Mouse (Mus musculus) neural tube, embryonic 10.5 days (tissue): Measurements from ENCODE around the gene Txndc15.

ENCODE experiments used
- DNase-seq: peaks from one replicate; pipeline ENCODE4 v3.0.0-alpha.2; 2017; ENCODE audit warnings: low spot score; ENCODE audit errors: extremely low spot score

Gene Txndc15

DNA sequence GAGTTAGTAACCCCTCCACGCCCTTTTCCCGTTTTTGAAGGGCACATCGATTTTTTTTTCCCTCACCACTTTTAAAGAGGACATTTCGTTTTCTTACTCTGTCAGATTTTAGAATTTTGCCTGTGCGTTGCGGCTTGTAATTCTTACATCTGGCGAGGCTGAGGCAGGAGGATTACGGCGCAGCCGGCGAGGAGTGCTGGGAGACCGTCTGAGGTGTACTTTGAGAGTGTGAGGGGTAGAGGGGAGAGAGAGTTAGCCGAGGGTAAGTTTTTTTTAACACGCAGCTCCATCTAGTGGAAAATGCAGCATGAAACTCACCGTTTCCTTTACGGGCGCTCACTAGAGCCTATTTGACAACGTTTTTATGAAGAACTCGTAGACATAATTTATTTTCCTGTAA lies 13.4 kb downstream of the Txndc15 start:
- DNase-seq: peak; percentile 71

DNA sequence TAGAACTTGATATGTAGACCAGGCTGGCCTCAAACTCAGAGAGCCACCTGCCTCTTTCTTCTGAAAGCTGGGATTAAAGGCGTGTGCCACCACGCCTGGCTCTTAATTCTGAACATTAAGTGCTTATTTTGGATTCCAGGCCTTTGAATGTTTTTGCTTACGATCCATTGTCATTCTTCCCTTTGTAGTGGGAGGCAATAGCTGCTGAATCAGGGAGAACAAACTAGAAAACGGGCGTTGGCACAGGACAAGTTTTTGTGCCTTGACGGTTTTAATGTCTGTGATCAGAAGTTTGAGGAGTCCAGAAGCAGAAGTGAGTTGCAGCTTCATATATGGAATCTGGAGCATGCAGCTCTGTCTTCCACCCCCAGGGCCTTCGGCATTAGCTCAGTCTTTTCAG lies 16.3 kb downstream of the Txndc15 start:
- no peak for DNase-seq

DNA sequence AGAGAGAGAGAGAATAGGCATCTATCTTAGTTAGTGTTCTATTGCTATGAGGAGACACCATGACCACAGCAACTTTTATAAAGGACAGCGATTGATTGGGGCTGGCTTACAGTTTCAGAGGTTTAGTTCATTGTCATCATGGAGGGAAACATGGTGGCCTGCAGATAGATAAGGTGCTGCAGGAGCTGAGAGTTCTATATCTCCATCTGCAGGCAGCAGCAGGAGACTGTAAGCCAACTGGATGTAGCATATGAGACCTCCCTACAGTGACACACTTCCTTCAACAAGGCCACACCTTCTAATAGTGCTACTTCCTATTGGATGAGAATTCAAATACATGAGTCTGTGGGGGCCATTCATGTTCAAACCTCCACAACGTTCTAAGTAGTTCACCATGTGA lies 17.7 kb downstream of the Txndc15 start:
- no peak for DNase-seq

DNA sequence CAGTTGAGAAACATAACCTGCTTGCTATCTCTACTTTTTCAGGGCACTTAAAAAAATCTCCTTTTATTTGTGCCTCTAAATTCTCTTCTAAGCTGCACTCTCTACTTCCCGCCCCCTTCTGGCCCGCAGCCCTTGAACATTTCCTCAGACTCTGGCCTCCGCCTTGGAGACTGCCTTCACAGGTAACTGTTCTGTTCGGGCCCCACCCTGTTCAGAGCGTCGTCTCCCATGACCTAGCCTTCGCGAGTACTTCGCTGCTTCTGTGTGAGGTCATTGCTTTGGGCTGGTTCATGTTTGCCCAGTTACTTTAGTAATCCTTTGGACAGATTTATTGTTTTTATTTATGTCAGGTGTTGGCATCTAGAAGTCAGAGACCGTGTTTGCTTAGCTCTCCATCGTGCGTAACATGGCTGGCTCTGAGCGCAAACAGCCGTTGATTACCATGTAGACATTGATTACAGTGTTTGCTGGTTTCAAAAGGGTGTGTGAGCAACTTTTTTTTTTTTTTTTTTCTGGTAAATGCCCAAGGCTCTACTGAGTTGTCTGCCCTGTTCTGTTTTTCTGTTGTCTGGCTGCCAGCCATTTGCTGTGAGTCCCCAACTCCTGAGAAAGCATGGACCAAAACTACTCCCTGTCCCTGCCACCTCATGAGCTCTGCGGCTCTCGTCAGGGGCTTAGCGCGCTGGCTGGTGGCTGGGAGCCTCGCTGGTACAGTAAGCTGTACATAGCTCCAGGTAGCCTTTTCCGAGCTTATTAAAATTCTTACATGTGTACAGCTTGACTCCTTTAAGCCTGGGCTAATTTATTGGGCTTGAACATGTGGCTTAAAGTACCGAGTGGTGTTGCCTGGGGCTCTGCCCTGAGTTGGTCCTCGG lies 19.4 kb downstream of the Txndc15 start:
- no peak for DNase-seq

DNA sequence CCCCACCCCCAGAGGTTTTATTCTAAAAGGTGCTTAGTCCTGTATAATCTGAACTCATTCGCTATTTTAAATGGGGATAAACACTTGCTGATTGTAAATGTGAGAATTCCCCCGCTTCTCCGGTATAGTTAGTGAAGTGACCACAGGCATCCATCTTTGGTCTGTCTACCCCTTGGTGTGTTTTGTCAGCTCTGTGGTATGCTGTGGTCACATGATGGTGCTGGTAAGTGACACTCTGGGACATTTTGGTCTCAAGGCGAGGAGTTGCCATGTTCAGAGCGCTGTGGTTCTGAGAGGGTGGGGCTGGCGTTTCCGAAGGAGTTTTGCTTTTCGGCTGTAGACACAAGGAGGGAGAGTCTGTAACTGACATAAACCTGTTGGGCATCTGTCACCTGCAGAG lies 23.4 kb downstream of the Txndc15 start:
- no peak for DNase-seq

DNA sequence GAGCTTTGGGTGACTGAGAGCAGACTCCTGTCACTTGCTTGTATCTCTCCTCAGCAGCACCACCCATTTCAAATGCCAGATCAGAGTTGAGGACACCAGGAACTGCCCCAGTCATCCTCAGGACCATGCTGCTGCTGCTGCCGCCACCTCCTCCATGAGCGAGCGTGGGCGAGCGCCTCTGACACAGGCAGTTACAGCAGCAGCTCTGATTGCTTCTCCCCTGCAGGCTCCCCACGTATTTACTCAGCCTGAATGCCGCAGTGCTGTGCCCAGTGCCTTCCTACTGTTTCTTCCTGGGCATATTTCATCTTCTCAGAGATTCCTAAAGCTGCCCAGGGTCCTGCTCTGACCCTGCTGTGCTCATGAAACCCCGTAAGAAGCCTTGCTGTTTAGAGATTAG lies 27.9 kb downstream of the Txndc15 start:
- no peak for DNase-seq

DNA sequence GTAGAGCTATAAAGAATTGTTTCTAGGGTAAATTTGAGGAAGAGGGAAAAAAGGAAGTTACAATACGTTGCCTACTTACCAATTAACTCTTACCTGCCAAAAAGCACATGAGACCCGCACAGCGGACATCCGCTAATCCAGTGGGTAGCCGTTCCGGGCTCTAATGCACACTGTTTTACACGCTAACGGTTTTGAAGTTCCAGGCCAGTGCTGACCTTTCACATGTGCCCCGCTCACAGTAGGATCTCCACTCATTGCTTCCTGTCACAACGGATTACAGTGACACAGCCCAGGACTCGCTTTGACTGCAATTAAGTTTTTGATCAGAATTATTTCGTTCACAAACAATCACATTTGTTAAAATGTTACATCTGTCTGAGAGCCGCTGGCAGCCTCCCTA lies 39.9 kb downstream of the Txndc15 start:
- DNase-seq: no peak

DNA sequence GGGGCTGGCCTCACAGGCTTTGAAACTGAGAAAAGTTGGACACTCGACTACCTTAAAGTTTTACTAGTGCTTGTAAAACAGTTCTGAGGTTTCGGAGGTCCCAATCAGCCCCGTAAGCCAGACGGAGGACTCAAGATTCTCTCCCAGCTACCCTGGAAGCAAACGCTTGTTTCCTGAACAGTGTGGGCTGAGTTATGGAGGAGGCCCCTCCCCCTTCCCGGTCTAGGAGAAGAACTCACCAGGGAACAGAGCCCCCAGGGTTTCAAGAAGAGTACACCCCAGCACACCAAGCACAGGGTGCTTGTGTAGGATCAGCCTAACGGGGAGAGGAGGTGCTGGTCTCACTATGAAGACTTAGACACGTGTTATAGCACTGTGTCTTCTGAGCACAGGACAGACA lies 42.3 kb downstream of the Txndc15 start:
- DNase-seq: peak; percentile 36

DNA sequence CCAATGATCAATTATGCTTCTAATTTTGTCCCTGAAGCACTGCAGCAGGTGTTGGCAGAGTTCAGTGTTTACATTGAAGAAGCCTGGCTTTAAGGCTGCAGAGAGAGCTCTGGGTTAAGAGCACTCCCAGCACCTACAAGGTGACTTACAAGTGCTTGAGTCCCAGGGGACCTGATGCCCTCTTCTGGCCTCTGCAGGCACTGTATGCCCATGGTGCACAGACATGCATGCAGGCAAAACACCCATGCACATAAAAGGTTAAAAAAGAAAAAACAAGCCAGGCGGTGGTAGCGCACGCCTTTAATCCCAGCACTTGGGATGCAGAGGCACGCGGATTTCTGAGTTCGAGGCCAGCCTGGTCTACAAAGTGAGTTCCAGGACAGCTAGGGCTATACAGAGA lies 43.2 kb downstream of the Txndc15 start:
- no peak for DNase-seq

DNA sequence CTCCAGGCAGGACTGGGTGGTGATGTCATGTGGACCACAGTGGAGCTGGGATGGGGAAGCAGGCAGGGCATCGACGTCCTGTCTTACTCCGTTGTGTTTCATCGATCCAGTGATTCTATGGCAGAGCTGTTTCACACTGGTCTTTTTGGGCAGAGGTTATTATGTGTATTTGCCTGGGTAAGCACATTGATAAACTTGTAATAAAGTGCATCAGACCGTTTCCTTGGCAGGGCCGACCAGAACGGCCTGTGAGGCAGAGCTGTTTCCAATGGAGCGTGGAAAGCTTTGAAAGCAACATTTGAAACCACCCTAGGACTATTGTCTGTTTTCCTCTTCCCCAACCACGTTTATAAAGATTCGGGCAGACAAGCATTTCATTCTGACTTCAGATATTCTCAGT lies 46.1 kb downstream of the Txndc15 start:
- no peak for DNase-seq

DNA sequence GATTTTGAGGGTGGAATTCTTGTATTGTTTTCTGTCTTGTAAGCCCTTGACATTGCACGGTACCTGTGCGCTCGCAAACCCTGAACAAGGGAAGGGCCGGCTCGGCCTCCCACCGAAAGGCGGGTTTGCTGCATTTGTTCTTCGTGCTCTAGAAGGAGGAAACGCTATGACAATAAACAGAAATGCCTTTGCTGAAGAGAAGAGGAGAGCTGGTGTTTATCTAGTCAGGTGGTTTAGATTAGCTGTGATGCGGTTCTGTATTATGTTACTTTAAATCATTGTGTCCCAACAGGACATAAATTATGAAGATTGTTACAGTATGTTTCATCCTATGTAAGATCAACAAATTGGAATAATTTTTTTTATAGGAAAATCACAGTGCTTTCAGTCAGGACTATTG lies 47.0 kb downstream of the Txndc15 start:
- DNase-seq: no peak

DNA sequence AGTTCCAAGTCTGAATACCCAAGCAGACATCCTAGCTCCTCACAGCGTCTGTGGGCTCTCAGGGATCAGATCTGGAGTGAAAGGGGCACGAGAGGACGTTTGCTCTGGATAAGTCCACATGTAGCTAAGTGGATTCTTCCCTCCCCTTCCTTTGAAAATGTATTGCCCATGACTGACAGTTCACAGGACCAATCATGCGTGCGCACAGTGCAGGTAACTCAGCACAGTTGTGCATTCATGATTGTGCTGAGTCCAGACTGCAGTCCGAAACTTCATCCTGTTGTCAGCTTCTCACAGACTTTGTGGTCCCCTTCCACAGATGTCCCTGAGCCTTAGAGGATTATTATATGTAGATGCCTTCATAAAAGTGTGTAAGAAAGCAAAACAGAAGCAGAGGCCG lies 59.9 kb downstream of the Txndc15 start:
- DNase-seq: no peak

DNA sequence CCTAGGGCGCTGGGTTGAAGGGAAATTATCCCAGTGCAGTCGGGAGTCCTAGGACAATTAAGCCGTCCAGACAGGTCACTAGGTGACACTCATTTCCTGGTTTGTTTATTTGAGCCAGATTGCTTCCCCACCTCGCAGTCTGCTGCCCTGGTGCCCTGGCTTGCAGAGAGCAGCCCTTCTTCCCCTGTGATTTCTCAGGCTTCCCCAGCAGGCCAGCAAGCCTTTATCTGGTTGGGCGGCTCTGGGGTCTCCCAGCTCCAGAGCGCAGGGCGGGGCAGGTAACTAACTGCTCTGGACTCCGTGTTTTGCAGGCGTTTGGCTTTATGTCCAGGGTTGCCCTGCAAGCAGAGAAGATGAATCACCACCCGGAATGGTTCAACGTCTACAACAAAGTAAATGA lies 60.6 kb downstream of the Txndc15 start:
- no peak for DNase-seq
